Mouse (Mus musculus): ENCODE measurements around the gene Eif2b1. TPM values are rescaled to one million over a fixed set of nuclear protein-coding genes. Genes with fewer than 3 reads are reported as not detected.

Eif2b1 gene
- total RNA-seq, 2 experiments from 2014 or later = 35.2 to 39.1 TPM

Other genes starting within 250 kb of the Eif2b1 start
- gene Cdk2ap1, start 216.0 kb downstream of the Eif2b1 start, total RNA-seq (2021) = 100 to 1,000 TPM; 113 to 116 TPM
- gene Sbno1, start 153.1 kb downstream of the Eif2b1 start, total RNA-seq (2021) = 10 to 100 TPM; 35.3 to 37.7 TPM
- gene Kmt5a, start 139.2 kb downstream of the Eif2b1 start, total RNA-seq (2021) = 100 to 1,000 TPM; 107 to 134 TPM
- gene Rilpl2, start 100.8 kb downstream of the Eif2b1 start, total RNA-seq (2021) = 1 to 10 TPM; 3.9 to 5.1 TPM
- 10 to 100 TPM; 23.0 to 23.8 TPM for gene Snrnp35, start 96.0 kb downstream of the Eif2b1 start, total RNA-seq (2021)
- 100 to 1,000 TPM; 121 to 144 TPM for gene Rilpl1, start 47.7 kb downstream of the Eif2b1 start, total RNA-seq (2021)
- gene Tmed2, start 38.4 kb downstream of the Eif2b1 start, total RNA-seq (2021) = 100 to 1,000 TPM; 145 to 151 TPM
- 1 to 10 TPM; 4.3 to 4.8 TPM for gene Ddx55, start 26.3 kb downstream of the Eif2b1 start, total RNA-seq (2021)
- 10 to 100 TPM; 14.6 to 16.2 TPM for gene Gtf2h3, start within 50 bp of the Eif2b1 start, total RNA-seq (2021)
- 10 to 100 TPM; 25.9 to 27.4 TPM for gene Atp6v0a2, start 49.4 kb upstream of the Eif2b1 start, total RNA-seq (2021)
- under 1 TPM; 0.03 to 0.05 TPM for gene Dnah10, start 146.0 kb upstream of the Eif2b1 start, total RNA-seq (2021)